Mouse (Mus musculus) left cerebral cortex, postnatal 36 days (tissue): Measurements from ENCODE around the gene Fam126b. TPM values are rescaled to one million over a fixed set of nuclear protein-coding genes. Genes with fewer than 3 reads are reported as not detected.

Experiments used
- total RNA-seq, 2 experiments: library from RNA; stranded (reverse); gene quantifications; 2 replicates each; pipeline ENCODE4 v1.2.3; 2021

Fam126b gene
- total RNA-seq, 2 experiments from 2014 or later, result 130 to 160 TPM

Other genes with a start within 250 kb of the Fam126b start
- gene Bzw1, start 193.4 kb downstream of the Fam126b start, total RNA-seq, result 100 to 1,000 TPM; 138 to 161 TPM
- gene Clk1, start 162.3 kb downstream of the Fam126b start, total RNA-seq, result 100 to 1,000 TPM in 1 of 2 experiments, 10 to 100 TPM in 1; 81.3 to 117 TPM
- gene Nif3l1, start 141.2 kb downstream of the Fam126b start, total RNA-seq, result 10 to 100 TPM; 15.9 to 21.6 TPM
- gene Ppil3, start 140.8 kb downstream of the Fam126b start, total RNA-seq, result 10 to 100 TPM; 27.1 to 27.9 TPM
- gene Orc2, start 81.2 kb downstream of the Fam126b start, total RNA-seq, result 10 to 100 TPM; 29.6 to 32.4 TPM
- gene Ndufb3, start 61 bp upstream of the Fam126b start, total RNA-seq, result 100 to 1,000 TPM in 1 of 2 experiments, 10 to 100 TPM in 1; 91.6 to 107 TPM
- not detected for gene Als2cr12, start 109.7 kb upstream of the Fam126b start, total RNA-seq
- gene Cflar, start 125.2 kb upstream of the Fam126b start, total RNA-seq, result 10 to 100 TPM; 24.0 to 34.6 TPM
- gene Casp8, start 209.1 kb upstream of the Fam126b start, total RNA-seq, result 1 to 10 TPM; 2.5 to 2.6 TPM